Mouse (Mus musculus) heart, embryonic 14.5 days (tissue): ENCODE results near the gene Rbks. TPM values are rescaled to one million over a fixed set of nuclear protein-coding genes. Genes with fewer than 3 reads are reported as not detected.
A peak's percentile ranks its signal among the peaks of the same experiment; 100 is the strongest.
"Not testable (repeated sequence)": the region's sequence is repeated elsewhere in the genome, so short reads cannot be mapped to it uniquely, and the experiment has no call there.

Experiments used
- ATAC-seq: fragments of 200-750 bp; cut with Nextera tagmentation; 2 replicates; pipeline ENCODE4 v1.8.0; 2017; ENCODE audit warnings: low read depth, moderate TSS enrichment; ENCODE audit not compliant: insufficient number of reproducible peaks, insufficient read depth, low FRiP score
- H3K27ac ChIP-seq, 2 experiments: fragments of 200-500 bp in 1 of 2; fragments of 300-500 bp in 1 of 2; sonication (generic) in 1 of 2; replicated peaks in 1 of 2; 2 replicates each; pipeline ENCODE4 v1.5.1; 2012 to 2014; ENCODE audit warnings: low read depth in 2 of 2, low read length in 2 of 2, control low read depth in 1 of 2, mild to moderate bottlenecking in 1 of 2, mixed read lengths in 1 of 2; ENCODE audit not compliant: control insufficient read depth in 1 of 2, insufficient read depth in 1 of 2
- H3K27me3 ChIP-seq: fragments of 300-500 bp; sonication (generic); 2 replicates; pipeline ENCODE4 v1.6.1; 2014; ENCODE audit warnings: mild to moderate bottlenecking, low read length, control low read depth; ENCODE audit not compliant: control insufficient read depth, insufficient read depth
- H3K36me3 ChIP-seq: fragments of 300-500 bp; sonication (generic); 2 replicates; pipeline ENCODE4 v1.6.1; 2014; ENCODE audit warnings: mild to moderate bottlenecking, control low read depth, low read length, mixed read lengths; ENCODE audit not compliant: control insufficient read depth, insufficient read depth
- H3K4me1 ChIP-seq, 2 experiments: fragments of 200-500 bp in 1 of 2; fragments of 300-500 bp in 1 of 2; sonication (generic) in 1 of 2; 2 replicates each; pipeline ENCODE4 v1.6.1; 2012 to 2014; ENCODE audit warnings: low read length in 2 of 2, control low read depth in 1 of 2, mixed read lengths in 1 of 2; ENCODE audit not compliant: control insufficient read depth in 2 of 2, insufficient read depth in 2 of 2
- H3K4me2 ChIP-seq: fragments of 300-500 bp; sonication (generic); 2 replicates; pipeline ENCODE4 v1.6.1; 2014; ENCODE audit warnings: mild to moderate bottlenecking, low read length
- H3K4me3 ChIP-seq, 2 experiments: fragments of 200-500 bp in 1 of 2; fragments of 300-500 bp in 1 of 2; sonication (generic) in 1 of 2; 2 replicates each; pipeline ENCODE4 v1.5.1; 2012 to 2014; ENCODE audit warnings: low read length in 2 of 2, mild to moderate bottlenecking in 2 of 2, control low read depth in 1 of 2, low read depth in 1 of 2, moderate library complexity in 1 of 2; ENCODE audit not compliant: control insufficient read depth in 1 of 2, insufficient read depth in 1 of 2
- H3K9ac ChIP-seq: fragments of 300-500 bp; sonication (generic); 2 replicates; pipeline ENCODE4 v1.6.1; 2014; ENCODE audit warnings: mild to moderate bottlenecking, low read length
- H3K9me3 ChIP-seq: fragments of 300-500 bp; sonication (generic); 2 replicates; pipeline ENCODE4 v1.6.1; 2016; ENCODE audit warnings: low read length, control low read depth; ENCODE audit not compliant: control insufficient read depth
- WGBS: fragments of 180-500 bp; shearing (Covaris S2); extraction: QIAGEN DNeasy Blood & Tissue Kit; methylation state at CpG from one replicate; pipeline ENCODE4 v1.1.7; 2014; 5-methylcytosine and 5-hydroxymethylcytosine counted together
- polyA plus RNA-seq: library from polyadenylated mRNA; unstranded; fragments of >200 nt; fragmentation: Nextera tagmentation; extraction: Ambion mirVana; gene quantifications from 2 replicates; pipeline ENCODE4 v1.2.1, GENCODE M21; 2014

The Rbks gene
- polyA plus RNA-seq, 1 experiment from 2014 or later, result 3.6 TPM

DNA sequence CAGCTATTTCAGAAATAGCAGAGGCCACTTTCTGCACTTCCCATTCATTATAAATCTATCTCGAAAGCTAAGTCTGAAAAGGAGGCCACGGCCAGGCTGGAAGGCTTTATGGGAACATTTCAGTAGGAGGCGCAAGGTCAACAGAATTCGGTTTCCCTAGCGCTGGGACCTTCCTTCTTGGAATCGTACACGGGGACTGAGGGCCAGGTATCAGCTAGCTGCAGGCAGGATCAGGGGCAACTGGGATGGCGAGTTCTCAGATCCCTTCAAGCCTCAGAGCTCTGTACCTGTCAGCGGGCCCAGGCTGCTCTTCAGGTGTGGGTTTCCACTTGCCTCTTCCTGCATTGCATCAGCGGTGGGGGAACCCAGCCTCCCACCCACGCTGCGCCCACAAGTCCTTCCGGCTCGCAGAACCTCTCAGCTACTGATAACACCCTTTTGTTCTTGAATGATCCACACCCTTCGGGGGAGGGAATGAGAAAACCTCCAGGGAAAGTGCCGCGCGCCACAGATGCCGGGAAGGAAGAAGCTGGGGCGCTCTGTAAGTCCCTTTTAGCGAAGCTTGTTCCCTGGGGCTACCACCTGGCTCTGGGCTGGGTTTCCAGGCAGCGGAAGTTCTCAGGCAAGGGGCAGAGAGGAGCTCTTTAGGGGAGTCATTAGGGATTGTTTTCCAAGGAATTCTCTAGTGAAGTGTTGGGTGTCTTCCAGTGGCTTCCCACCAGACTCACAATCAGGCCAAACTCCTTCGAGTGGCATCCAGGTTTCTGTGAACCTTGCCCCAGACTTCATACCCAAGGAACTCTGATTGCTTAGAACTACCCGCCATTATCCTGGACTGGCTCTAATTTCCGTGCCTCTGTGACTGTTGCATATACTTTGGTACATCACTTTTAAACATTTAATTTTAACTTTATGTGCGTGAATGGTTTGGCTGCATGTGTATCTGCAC is 100.7 kb downstream of the Rbks start, which contains the start of gene Mrpl33:
Gene Mrpl33, plus strand, starts transcription at position 455 of the 949 bp plus-strand sequence.
- ATAC-seq, result peak; percentile 41; the same call in 1 of the 2 replicates

GRCm38 (mm10) chr5:31595868-31596267 is 101.6 kb downstream of the Rbks start:
- H3K4me1 ChIP-seq, result peaks cover 10 to 14% of the 10 kb centered on the region in 2 experiments
- no peaks in the 10 kb centered on the region for H3K27me3 ChIP-seq
- no peaks in the 10 kb centered on the region for H3K9me3 ChIP-seq
- H3K4me2 ChIP-seq, result peak overlapping the region; percentile 88
- H3K9ac ChIP-seq, result peak overlapping the region; percentile 66; the same call in 1 of the 2 replicates
- H3K36me3 ChIP-seq, result no peaks in the 10 kb centered on the region
- H3K4me3 ChIP-seq, result no peak overlapping the region
- no peak overlapping the region; a peak in 1 of 4 replicates for H3K27ac ChIP-seq
- WGBS, result 62% methylated on average over 4 of the region's 4 CpGs
- ATAC-seq, result no peak

More for the DNA sequence above, 100.7 kb downstream of the Rbks start, which contains the start of gene Mrpl33:
- Histone ChIP-seq H3K4me2 (peak within 1 kb of the TSS; percentile 88), H3K4me3 (peak within 1 kb of the TSS; percentile 40), H3K27me3 (no peaks in the 10 kb centered on the region), H3K27ac (peak within 1 kb of the TSS; percentile 8 to 67), H3K4me1 (peaks cover 10 to 14% of the 10 kb centered on the region in 2 experiments), H3K9ac (peak within 1 kb of the TSS; percentile 66), H3K9me3 (no peaks in the 10 kb centered on the region), H3K36me3 (no peaks in the 10 kb centered on the region)
- WGBS, result 6% methylated on average over 26 of the region's 26 CpGs

DNA sequence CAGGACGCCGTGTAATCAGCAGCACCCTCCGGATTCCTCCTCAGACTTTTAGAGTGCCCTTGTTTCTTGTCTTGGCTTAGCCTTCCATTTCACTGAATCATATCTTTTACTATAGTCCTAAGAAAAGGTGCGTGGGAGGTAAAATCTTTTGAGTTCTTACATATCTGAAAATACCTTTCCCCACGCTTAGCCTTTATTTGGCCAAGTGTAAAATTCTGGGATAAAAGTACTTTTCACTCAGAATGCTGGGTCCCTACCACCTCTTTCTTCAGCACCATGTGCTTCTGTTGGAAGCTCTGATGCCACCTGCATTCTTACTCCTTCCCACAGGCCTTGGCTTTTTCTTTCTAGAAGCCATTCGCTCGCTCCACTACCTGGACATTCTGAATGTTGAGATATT is 106.3 kb downstream of the Rbks start:
- 83% methylated on average over 7 of the region's 7 CpGs for WGBS
- H3K27me3 ChIP-seq, result no peaks in the 10 kb centered on the region

DNA sequence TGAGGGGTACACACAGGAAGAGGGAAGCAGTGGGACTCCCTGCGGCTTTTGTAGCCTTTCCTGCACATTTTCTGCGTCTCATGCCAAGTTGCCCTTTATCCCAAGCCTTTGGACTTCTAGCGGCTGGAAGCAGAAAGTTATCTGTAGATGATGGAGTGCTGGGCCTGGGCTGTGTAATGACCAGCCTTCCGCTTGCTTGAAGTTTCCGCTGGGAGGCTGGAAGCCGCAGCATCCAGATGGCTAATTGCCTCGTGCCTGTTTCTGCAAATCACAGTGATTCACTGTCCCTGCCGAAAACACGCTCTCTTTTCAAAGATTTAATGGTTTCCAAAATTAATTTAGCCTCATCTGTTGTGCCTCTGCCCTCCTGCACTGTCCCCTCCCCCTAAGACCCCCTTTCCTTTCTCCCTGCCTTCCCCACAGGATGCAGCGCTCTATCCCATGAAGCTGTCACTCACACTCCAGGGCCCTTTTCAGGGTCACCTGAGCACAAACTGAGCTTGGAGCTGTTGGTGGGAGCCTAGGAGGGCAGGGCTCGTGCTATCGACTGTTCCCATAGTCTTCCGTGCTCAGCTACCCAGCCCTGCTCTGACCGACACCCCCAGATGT is 107.6 kb downstream of the Rbks start:
- no peak overlapping the region for H3K4me3 ChIP-seq
- peaks cover 5% of the 10 kb centered on the region; the same call in 1 of the 2 replicates for H3K9me3 ChIP-seq
- no peak for ATAC-seq
- H3K36me3 ChIP-seq, result no peaks in the 10 kb centered on the region
- H3K9ac ChIP-seq, result no peak overlapping the region
- no peak overlapping the region for H3K27ac ChIP-seq
- H3K27me3 ChIP-seq, result no peaks in the 10 kb centered on the region
- WGBS, result 75% methylated on average over 14 of the region's 14 CpGs
- H3K4me2 ChIP-seq, result no peak overlapping the region
- H3K4me1 ChIP-seq, result no peaks in the 10 kb centered on the region

More for the DNA sequence above, 106.3 kb downstream of the Rbks start:
- Histone ChIP-seq H3K4me2 (no peak overlapping the region), H3K9me3 (peaks cover 5% of the 10 kb centered on the region; the same call in 1 of the 2 replicates), H3K36me3 (no peaks in the 10 kb centered on the region), H3K9ac (no peak overlapping the region), H3K27ac (no peak overlapping the region), H3K4me3 (no peak overlapping the region), H3K4me1 (0 out of 4 replicates have a peak, but pooled peaks cover 0 to 3% of the 10 kb centered on the region in 2 experiments)
- no peak for ATAC-seq

DNA sequence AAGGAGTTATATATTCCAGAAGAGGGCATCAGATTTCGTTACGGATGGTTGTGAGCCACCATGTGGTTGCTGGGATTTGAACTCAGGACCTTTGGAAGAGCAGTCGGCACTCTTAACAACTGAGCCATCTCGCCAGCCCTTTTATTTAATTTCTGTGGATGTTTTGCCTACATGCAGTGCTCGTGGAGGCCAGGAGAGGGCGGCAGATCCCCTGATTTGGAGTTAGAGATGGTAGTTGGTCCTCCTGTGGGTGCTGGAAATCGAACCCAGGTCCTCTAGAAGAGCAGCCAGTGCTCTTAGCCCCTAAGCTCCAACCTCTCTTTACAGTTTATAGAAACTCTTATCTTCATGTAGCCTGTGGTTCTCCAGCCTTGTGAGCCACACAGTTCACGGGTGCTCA is 108.8 kb downstream of the Rbks start:
- not testable (repeated sequence) for H3K36me3 ChIP-seq, ATAC-seq, H3K4me2 ChIP-seq, H3K9me3 ChIP-seq, H3K27me3 ChIP-seq, H3K27ac ChIP-seq, H3K4me1 ChIP-seq, H3K9ac ChIP-seq, H3K4me3 ChIP-seq
- 84% methylated on average over 8 of the region's 8 CpGs for WGBS

DNA sequence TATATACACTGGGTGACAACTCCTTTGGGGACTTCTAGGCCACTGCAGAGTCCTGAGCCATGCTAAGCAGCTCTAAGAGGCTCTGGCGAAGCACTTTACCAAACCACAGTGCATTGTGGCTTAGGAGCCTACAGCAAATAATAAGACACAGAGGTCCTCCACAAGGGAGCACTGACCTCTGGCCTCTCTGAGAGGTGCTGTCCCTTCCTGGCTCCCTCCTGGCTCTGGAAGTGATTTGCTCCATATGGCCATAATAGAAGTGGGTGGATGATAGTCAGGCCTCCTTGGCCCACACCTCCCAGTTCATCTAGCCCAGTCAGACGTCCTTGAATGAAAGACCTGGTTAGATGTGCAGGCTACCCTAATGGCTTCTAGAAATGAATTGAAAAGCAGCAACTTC is 109.4 kb downstream of the Rbks start:
- Histone ChIP-seq H3K9me3 (peaks cover 5% of the 10 kb centered on the region; the same call in 1 of the 2 replicates), H3K27me3 (no peaks in the 10 kb centered on the region), H3K4me3 (no peak overlapping the region), H3K27ac (no peak overlapping the region), H3K4me1 (no peaks in the 10 kb centered on the region), H3K4me2 (no peak overlapping the region), H3K36me3 (no peaks in the 10 kb centered on the region), H3K9ac (no peak overlapping the region)
- ATAC-seq, result no peak
- 84% methylated on average over 2 of the region's 2 CpGs for WGBS

GRCm38 (mm10) chr5:31585526-31585925 is 111.9 kb downstream of the Rbks start:
- Histone ChIP-seq H3K4me3 (no peak overlapping the region), H3K4me2 (no peak overlapping the region), H3K36me3 (no peaks in the 10 kb centered on the region), H3K4me1 (no peaks in the 10 kb centered on the region), H3K9ac (no peak overlapping the region), H3K27ac (no peak overlapping the region), H3K27me3 (no peaks in the 10 kb centered on the region), H3K9me3 (peaks cover 5% of the 10 kb centered on the region; the same call in 1 of the 2 replicates)
- WGBS, result 86% methylated on average over 4 of the region's 4 CpGs
- ATAC-seq, result no peak
